Mouse (Mus musculus): ENCODE results near the gene Nfyc. TPM values are rescaled to one million over a fixed set of nuclear protein-coding genes. Genes with fewer than 3 reads are reported as not detected.

Gene Nfyc
- total and polyA plus RNA-seq, 3 experiments, result 33.6 to 51.1 (median 41.0) TPM

DNA sequence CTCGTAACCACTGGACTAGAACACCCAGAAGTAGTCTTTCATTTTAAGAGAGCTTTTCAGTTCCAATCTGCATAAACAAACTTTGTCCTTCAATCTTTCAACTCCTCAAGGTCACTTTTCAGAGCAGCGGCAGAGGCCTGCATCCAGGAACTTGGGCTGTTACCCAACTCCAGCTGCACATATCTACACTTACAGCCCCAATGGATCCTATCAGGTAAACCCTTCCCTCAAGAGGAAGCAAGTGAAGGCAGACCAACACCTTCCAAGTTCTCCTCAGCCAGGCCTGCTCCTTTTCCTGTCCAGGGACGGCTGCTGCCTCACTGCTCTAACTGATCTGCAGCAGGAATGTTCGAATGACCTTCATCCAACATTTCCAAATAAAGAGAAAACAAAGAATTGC, 17.2 kb downstream of the Nfyc start:
- dilution Hi-C loops (cut with MboI; ENCODE audit: extremely low pct_ligation_motif_present, extremely low pct_unique_long_range_greater_than_20kb, low sequenced_read_pairs) (no loop called here), in situ Hi-C loops (cut with MboI; ENCODE audit: low pct_ligation_motif_present, low pct_unique_long_range_greater_than_20kb, low sequenced_read_pairs) (no loop called here)
- no peak for DNase-seq (ENCODE audit: extremely low read depth)
- H3K9ac ChIP-seq (ENCODE audit: insufficient read depth, low read depth), result no peak overlapping the region
- peaks cover under 1 to 85% of the 10 kb centered on the region in 2 experiments; a peak in 3 of 4 replicates for H3K4me1 ChIP-seq (ENCODE audit: control insufficient read depth in 1 of 2, insufficient read depth in 2 of 2)
- no peak overlapping the region for H3K27ac ChIP-seq (ENCODE audit: insufficient read depth, low read depth)
- no peak for TF ChIP-seq IRF4 (IDR thresholded peaks at IDR 0.05; ENCODE audit: low read depth, low read length)
- TF ChIP-seq MAZ (IDR thresholded peaks at IDR 0.05; ENCODE audit: low read depth, low read length), result no peak
- H3K9me3 ChIP-seq (replicated peaks; ENCODE audit: low read length), result no peaks in the 10 kb centered on the region
- peak overlapping the region in 2 of 3 experiments; percentile 19 to 73 for H3K4me3 ChIP-seq (replicated peaks in 1 of 3; ENCODE audit: low read depth in 2 of 3, low read length in 2 of 3, poor library complexity in 1 of 3)
- H3K27me3 ChIP-seq (replicated peaks), result no peaks in the 10 kb centered on the region
- H3K4me2 ChIP-seq (ENCODE audit: insufficient read depth, low read depth, poor library complexity, severe bottlenecking), result no peak overlapping the region; the same call in 1 of the 2 replicates
- H3K79me2 ChIP-seq (replicated peaks; ENCODE audit: control insufficient read depth, extremely low read depth, insufficient read depth, poor library complexity, severe bottlenecking), result peaks cover 69% of the 10 kb centered on the region
- H3K36me3 ChIP-seq (replicated peaks in 1 of 2; ENCODE audit: control insufficient read depth in 1 of 2, insufficient read depth in 1 of 2, low read length in 1 of 2), result no peaks in the 10 kb centered on the region

DNA sequence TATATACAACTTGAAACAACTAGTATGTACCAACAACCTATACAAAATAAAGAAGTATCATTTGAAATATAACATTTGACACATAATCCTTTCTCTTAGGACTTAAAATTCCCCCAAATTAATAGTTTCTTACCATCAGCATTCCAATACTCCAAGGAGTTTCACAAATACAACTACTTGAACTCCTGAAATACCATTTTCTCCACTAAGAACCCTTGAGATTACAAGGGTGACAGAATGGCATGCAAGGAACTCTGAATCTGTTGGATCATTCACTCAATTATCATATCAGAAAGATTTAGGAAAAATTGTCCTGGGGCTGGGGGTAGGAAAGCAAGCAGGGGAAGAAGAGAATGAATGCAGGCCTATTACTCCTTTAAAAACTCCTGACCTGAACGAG, 17.6 kb downstream of the Nfyc start:
- no peak for DNase-seq (ENCODE audit: extremely low read depth)
- Histone ChIP-seq H3K36me3 (replicated peaks in 1 of 2; ENCODE audit: control insufficient read depth in 1 of 2, insufficient read depth in 1 of 2, low read length in 1 of 2) (no peaks in the 10 kb centered on the region), H3K27ac (ENCODE audit: insufficient read depth, low read depth) (no peak overlapping the region), H3K79me2 (replicated peaks; ENCODE audit: control insufficient read depth, extremely low read depth, insufficient read depth, poor library complexity, severe bottlenecking) (peaks cover 67% of the 10 kb centered on the region), H3K4me1 (ENCODE audit: control insufficient read depth in 1 of 2, insufficient read depth in 2 of 2) (peaks cover 0 to 85% of the 10 kb centered on the region in 2 experiments; a peak in 2 of 4 replicates), H3K27me3 (replicated peaks) (no peaks in the 10 kb centered on the region), H3K9me3 (replicated peaks; ENCODE audit: low read length) (no peaks in the 10 kb centered on the region), H3K4me2 (ENCODE audit: insufficient read depth, low read depth, poor library complexity, severe bottlenecking) (no peak overlapping the region; the same call in 1 of the 2 replicates), H3K4me3 (replicated peaks in 1 of 3; ENCODE audit: low read depth in 2 of 3, low read length in 2 of 3, poor library complexity in 1 of 3) (peak overlapping the region in 1 of 3 experiments; percentile 19), H3K9ac (ENCODE audit: insufficient read depth, low read depth) (no peak overlapping the region)
- in situ Hi-C loops (cut with MboI; ENCODE audit: low pct_ligation_motif_present, low pct_unique_long_range_greater_than_20kb, low sequenced_read_pairs), result no loop called here
- TF ChIP-seq NELFE (IDR thresholded peaks at IDR 0.05; ENCODE audit: low read depth, low read length) (no peak), JUN (IDR thresholded peaks at IDR 0.05; ENCODE audit: insufficient read depth, low read depth, low read length) (no peak), MXI1 (IDR thresholded peaks at IDR 0.05; ENCODE audit: low read depth, low read length) (no peak), ZC3H11A (IDR thresholded peaks at IDR 0.05; ENCODE audit: low read depth, low read length) (no peak), IRF4 (IDR thresholded peaks at IDR 0.05; ENCODE audit: low read depth, low read length) (no peak), SMC3 (IDR thresholded peaks at IDR 0.05; ENCODE audit: low read depth, low read length) (no peak), HCFC1 (IDR thresholded peaks at IDR 0.05; ENCODE audit: low read depth, low read length) (no peak), CTCF (conservative IDR thresholded peaks at IDR 0.05 in 1 of 2, IDR thresholded peaks at IDR 0.05 in 1 of 2; ENCODE audit: low read depth in 2 of 2, low read length in 2 of 2) (no peak), UBTF (IDR thresholded peaks at IDR 0.05; ENCODE audit: low read depth, low read length) (no peak)
- dilution Hi-C loops (cut with MboI; ENCODE audit: extremely low pct_ligation_motif_present, extremely low pct_unique_long_range_greater_than_20kb, low sequenced_read_pairs), result no loop called here

DNA sequence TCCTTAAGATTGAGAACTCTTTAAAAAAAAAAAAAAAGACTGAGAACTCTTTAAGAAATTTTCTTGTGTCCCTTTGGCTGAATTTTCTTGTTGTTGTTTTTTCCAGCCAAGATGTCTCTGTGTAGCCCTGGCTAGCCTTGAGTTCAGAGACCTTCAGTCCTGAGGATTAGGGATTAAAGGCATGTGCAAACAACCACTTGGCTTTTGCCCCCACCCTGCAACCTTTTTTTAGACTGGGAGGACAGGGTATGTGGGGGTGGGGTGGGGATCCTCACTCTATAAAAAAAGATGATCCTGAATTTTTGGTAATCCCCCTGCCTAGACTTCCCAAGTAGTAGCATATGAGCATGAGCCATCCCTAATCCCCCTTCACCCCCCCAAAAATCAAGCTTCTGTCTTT, 25.6 kb downstream of the Nfyc start:
- peaks cover 0 to 65% of the 10 kb centered on the region in 2 experiments; a peak in 3 of 4 replicates for H3K4me1 ChIP-seq (ENCODE audit: control insufficient read depth in 1 of 2, insufficient read depth in 2 of 2)
- dilution Hi-C loops (cut with MboI; ENCODE audit: extremely low pct_ligation_motif_present, extremely low pct_unique_long_range_greater_than_20kb, low sequenced_read_pairs), result no loop called here
- DNase-seq (ENCODE audit: extremely low read depth), result no peak
- H3K9me3 ChIP-seq (replicated peaks; ENCODE audit: low read length), result no peaks in the 10 kb centered on the region
- H3K4me3 ChIP-seq (replicated peaks in 1 of 3; ENCODE audit: low read depth in 2 of 3, low read length in 2 of 3, poor library complexity in 1 of 3), result no peak overlapping the region
- TF ChIP-seq POLR2A (IDR thresholded peaks at IDR 0.05; ENCODE audit: low read depth, low read length) (no peak), EP300 (IDR thresholded peaks at IDR 0.05; ENCODE audit: low read length) (no peak), CTCF (conservative IDR thresholded peaks at IDR 0.05 in 1 of 2, IDR thresholded peaks at IDR 0.05 in 1 of 2; ENCODE audit: low read depth in 2 of 2, low read length in 2 of 2) (no peak), JUN (IDR thresholded peaks at IDR 0.05; ENCODE audit: insufficient read depth, low read depth, low read length) (no peak), RCOR1 (conservative IDR thresholded peaks at IDR 0.05; ENCODE audit: low read depth, low read length) (no peak), ZC3H11A (IDR thresholded peaks at IDR 0.05; ENCODE audit: low read depth, low read length) (no peak), RAD21 (IDR thresholded peaks at IDR 0.05; ENCODE audit: low read depth, low read length) (no peak), NELFE (IDR thresholded peaks at IDR 0.05; ENCODE audit: low read depth, low read length) (no peak), JUND (conservative IDR thresholded peaks at IDR 0.05; ENCODE audit: low read depth, low read length) (no peak), SIN3A (IDR thresholded peaks at IDR 0.05; ENCODE audit: low read length) (no peak), MXI1 (IDR thresholded peaks at IDR 0.05; ENCODE audit: low read depth, low read length) (no peak), ETS1 (conservative IDR thresholded peaks at IDR 0.05; ENCODE audit: low read depth, low read length) (no peak), BHLHE40 (IDR thresholded peaks at IDR 0.05; ENCODE audit: low read depth, low read length) (no peak), TCF12 (IDR thresholded peaks at IDR 0.05; ENCODE audit: low read depth, low read length) (no peak), MYC (IDR thresholded peaks at IDR 0.05; ENCODE audit: low read depth, low read length) (no peak), USF1 (IDR thresholded peaks at IDR 0.05; ENCODE audit: low read depth, low read length) (no peak)
- in situ Hi-C loops (cut with MboI; ENCODE audit: low pct_ligation_motif_present, low pct_unique_long_range_greater_than_20kb, low sequenced_read_pairs), result no loop called here
- no peaks in the 10 kb centered on the region for H3K27me3 ChIP-seq (replicated peaks)
- H3K79me2 ChIP-seq (replicated peaks; ENCODE audit: control insufficient read depth, extremely low read depth, insufficient read depth, poor library complexity, severe bottlenecking), result peaks cover 46% of the 10 kb centered on the region
- H3K9ac ChIP-seq (ENCODE audit: insufficient read depth, low read depth), result no peak overlapping the region
- H3K36me3 ChIP-seq (replicated peaks in 1 of 2; ENCODE audit: control insufficient read depth in 1 of 2, insufficient read depth in 1 of 2, low read length in 1 of 2), result peaks cover 0 to 5% of the 10 kb centered on the region in 2 experiments
- no peak overlapping the region for H3K27ac ChIP-seq (ENCODE audit: insufficient read depth, low read depth)
- no peak overlapping the region for H3K4me2 ChIP-seq (ENCODE audit: insufficient read depth, low read depth, poor library complexity, severe bottlenecking)

Measured in CH12.LX (cell line).